Mouse (Mus musculus) liver, embryonic 16.5 days (tissue): ENCODE measurements around the gene Zfp760. TPM values are rescaled to one million over a fixed set of nuclear protein-coding genes. Genes with fewer than 3 reads are reported as not detected.
A peak's percentile ranks its signal among the peaks of the same experiment; 100 is the strongest.
"Not testable (repeated sequence)": the region's sequence is repeated elsewhere in the genome, so short reads cannot be mapped to it uniquely, and the experiment has no call there.

Experiments
- ATAC-seq: fragments of 200-750 bp; cut with Nextera tagmentation; 2 replicates; pipeline ENCODE4 v1.8.0; 2017; ENCODE audit warnings: low read depth, mild to moderate bottlenecking, moderate number of reproducible peaks, moderate library complexity
- H3K27ac ChIP-seq: fragments of 300-500 bp; sonication (generic); 2 replicates; pipeline ENCODE4 v1.5.1; 2014; ENCODE audit warnings: mild to moderate bottlenecking, low read length
- H3K27me3 ChIP-seq: fragments of 300-500 bp; sonication (generic); 2 replicates; pipeline ENCODE4 v1.6.1; 2014; ENCODE audit warnings: low read depth, low read length, mixed read lengths; ENCODE audit not compliant: control insufficient read depth, insufficient read depth
- H3K36me3 ChIP-seq: fragments of 300-500 bp; sonication (generic); 2 replicates; pipeline ENCODE4 v1.6.1; 2014; ENCODE audit warnings: mild to moderate bottlenecking; ENCODE audit not compliant: control insufficient read depth, insufficient read depth
- H3K4me1 ChIP-seq: fragments of 300-500 bp; sonication (generic); 2 replicates; pipeline ENCODE4 v1.6.1; 2014; ENCODE audit warnings: low read depth, low read length, mixed read lengths; ENCODE audit not compliant: control insufficient read depth
- H3K4me2 ChIP-seq: fragments of 300-500 bp; sonication (generic); 2 replicates; pipeline ENCODE4 v1.6.1; 2014; ENCODE audit warnings: low read depth, low read length, mixed read lengths
- H3K4me3 ChIP-seq: fragments of 300-500 bp; sonication (generic); 2 replicates; pipeline ENCODE4 v1.5.1; 2014; ENCODE audit warnings: low read depth, mild to moderate bottlenecking, low read length
- H3K9ac ChIP-seq: fragments of 300-500 bp; sonication (generic); 2 replicates; pipeline ENCODE4 v1.6.1; 2014; ENCODE audit warnings: low read depth, low read length
- H3K9me3 ChIP-seq: fragments of 300-500 bp; sonication (generic); replicated peaks from 2 replicates; pipeline ENCODE4 v1.6.1; 2016; ENCODE audit warnings: low read length; ENCODE audit not compliant: control insufficient read depth
- WGBS: fragments of 180-500 bp; shearing (Covaris S2); extraction: QIAGEN DNeasy Blood & Tissue Kit; methylation state at CpG from one replicate; pipeline ENCODE4 v1.1.7; 2014; ENCODE audit not compliant: insufficient replicate concordance; 5-methylcytosine and 5-hydroxymethylcytosine counted together
- polyA plus RNA-seq: library from polyadenylated mRNA; unstranded; fragments of >200 nt; fragmentation: Nextera tagmentation; extraction: Ambion mirVana; gene quantifications from 2 replicates; pipeline ENCODE4 v1.2.1, GENCODE M21; 2015

The Zfp760 gene
- polyA plus RNA-seq, 1 experiment from 2014 or later, result 3.4 TPM

DNA sequence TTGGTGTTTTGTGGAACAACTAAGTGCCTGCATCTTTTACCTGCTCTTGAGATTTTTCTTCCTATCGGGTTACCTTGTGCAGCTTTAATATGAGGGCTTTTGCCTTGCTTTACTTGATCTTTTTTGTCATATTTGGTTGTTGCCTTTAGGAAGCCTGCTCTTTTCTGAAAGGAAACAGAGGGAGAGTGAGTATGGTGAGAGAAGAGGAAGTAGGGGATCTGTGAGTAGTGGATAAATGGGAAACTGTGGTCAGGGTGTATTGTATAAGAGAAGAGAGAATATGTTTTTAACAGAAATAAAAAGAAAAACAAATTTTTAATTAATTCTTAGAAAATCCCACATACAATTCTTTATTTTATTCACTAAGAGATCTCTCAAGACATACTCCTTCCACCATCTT is 4.1 kb upstream of the Zfp760 start:
- Histone ChIP-seq H3K36me3 (no peaks in the 10 kb centered on the region), H3K4me3 (no peak overlapping the region), H3K27me3 (no peaks in the 10 kb centered on the region), H3K4me2 (no peak overlapping the region; the same call in 1 of the 2 replicates), H3K9ac (no peak overlapping the region), H3K9me3 (no peaks in the 10 kb centered on the region), H3K27ac (peak overlapping the region; percentile 85), H3K4me1 (peaks cover 22% of the 10 kb centered on the region)
- 25% methylated on average over 1 of the region's 1 CpGs for WGBS
- ATAC-seq, result no peak

DNA sequence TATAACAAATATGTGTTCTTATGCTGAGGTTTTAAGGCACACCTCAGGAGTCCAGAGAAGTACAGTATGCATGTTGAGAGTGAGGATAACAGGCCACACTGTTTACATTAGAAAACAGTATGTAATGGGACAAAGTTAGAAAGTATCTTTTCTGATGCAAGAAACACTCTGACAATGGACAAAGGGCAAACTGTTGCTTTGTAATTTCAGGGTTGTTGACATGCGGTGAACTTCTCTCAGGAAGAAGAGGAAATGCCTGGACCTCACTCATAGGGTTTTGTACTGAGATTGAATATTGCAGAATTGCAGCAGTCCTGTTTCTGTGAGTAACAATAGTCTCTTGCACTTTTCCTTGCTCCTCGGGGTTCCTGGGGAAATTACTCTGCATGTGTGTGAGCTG is 860 bp downstream of the Zfp760 start:
- H3K27ac ChIP-seq, result peak overlapping the region; percentile 54; the same call in 1 of the 2 replicates
- no peaks in the 10 kb centered on the region for H3K27me3 ChIP-seq
- no peaks in the 10 kb centered on the region for H3K9me3 ChIP-seq
- H3K4me1 ChIP-seq, result peaks cover 11% of the 10 kb centered on the region
- peak overlapping the region; percentile 53 for H3K9ac ChIP-seq
- ATAC-seq, result no peak
- peak overlapping the region; percentile 79 for H3K4me3 ChIP-seq
- peaks cover 5% of the 10 kb centered on the region; the same call in 1 of the 2 replicates for H3K36me3 ChIP-seq
- WGBS, result 20% methylated on average over 2 of the region's 2 CpGs
- peak overlapping the region; percentile 70 for H3K4me2 ChIP-seq

DNA sequence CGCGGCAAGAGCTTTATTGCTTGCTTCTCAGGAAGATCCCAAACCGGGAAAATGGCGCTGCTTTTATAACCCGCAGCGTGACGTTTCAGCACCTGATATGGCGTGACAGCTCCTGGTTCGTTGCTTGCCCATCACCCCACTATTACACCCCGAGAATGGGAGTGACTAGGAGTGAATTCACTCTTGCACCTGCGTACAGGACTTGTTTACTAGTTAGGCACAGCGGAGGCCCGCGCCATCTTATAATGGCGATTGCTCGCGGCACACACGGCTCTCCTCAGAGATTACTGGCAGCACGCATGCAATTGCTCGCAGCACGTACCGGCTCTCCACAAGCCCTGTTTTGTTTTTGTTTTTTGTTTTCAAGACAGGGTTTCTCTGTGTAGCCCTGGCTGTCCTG is 23.0 kb downstream of the Zfp760 start, which contains the start of gene Zfp229:
Gene Zfp229, plus strand, starts transcription at position 301 of the 400 bp plus-strand sequence.
- not testable (repeated sequence) for H3K9ac ChIP-seq, H3K4me3 ChIP-seq, H3K4me2 ChIP-seq, H3K9me3 ChIP-seq, H3K27ac ChIP-seq, H3K27me3 ChIP-seq, ATAC-seq, H3K4me1 ChIP-seq, H3K36me3 ChIP-seq
- 86% methylated on average over 9 of the region's 22 CpGs for WGBS

DNA sequence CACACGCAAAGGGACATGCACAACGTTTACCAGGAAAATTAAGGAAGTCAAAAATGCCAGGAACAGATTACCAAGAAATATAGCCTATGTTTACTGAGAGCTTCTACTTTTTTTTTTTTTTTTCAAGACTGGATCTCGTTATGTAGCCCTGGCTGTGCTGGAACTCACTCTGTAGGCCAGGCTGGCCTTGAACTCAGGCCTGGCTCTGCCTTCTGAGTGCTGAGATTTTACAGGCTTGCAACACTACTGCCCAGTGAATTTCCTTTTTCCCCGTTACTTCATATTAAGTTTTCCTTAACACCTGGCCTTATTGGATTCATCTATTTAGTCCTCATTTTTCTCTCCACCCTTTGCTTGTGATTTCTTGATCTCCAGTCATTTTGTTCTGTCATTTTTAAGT is 25.5 kb downstream of the Zfp760 start:
- peaks cover 4% of the 10 kb centered on the region for H3K4me1 ChIP-seq
- peak overlapping the region; percentile 81 for H3K9ac ChIP-seq
- no peaks in the 10 kb centered on the region for H3K36me3 ChIP-seq
- 71% methylated on average over 4 of the region's 4 CpGs for whole genome bisulfite sequencing
- H3K4me3 ChIP-seq, result peak overlapping the region; percentile 83
- no peaks in the 10 kb centered on the region for H3K27me3 ChIP-seq
- no peak for ATAC-seq
- no peaks in the 10 kb centered on the region for H3K9me3 ChIP-seq
- H3K4me2 ChIP-seq, result peak overlapping the region; percentile 86
- peak overlapping the region; percentile 82 for H3K27ac ChIP-seq

DNA sequence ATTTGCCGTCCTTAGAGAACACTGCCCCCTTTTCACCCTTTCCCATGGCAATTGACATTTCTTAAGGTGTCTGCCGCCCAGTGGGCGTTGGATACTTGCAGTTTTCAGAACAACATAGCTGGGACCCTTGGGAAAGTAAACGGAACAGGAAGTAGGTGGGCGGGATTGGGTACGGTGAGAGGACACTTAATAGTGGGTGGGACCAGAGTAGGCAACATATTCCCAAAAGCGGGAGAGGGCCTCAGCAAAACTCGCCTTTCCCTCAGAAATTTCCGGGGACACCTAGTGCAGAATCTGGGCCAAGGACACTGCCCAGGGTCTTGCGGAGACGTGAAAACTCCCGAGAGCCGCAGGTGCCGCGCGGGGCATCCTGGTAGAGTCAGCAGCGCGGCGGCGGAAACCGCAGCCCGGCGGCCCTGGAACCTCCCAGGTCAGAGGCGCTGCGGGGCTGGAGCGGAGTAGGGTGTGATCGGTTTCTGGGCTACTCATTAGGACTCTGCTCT is 26.0 kb downstream of the Zfp760 start:
- peak; percentile 97 for ATAC-seq
- no peaks in the 10 kb centered on the region for H3K36me3 ChIP-seq
- no peaks in the 10 kb centered on the region for H3K27me3 ChIP-seq
- H3K4me2 ChIP-seq, result peak overlapping the region; percentile 86
- H3K9me3 ChIP-seq, result no peaks in the 10 kb centered on the region
- H3K4me1 ChIP-seq, result peaks cover 4% of the 10 kb centered on the region
- H3K4me3 ChIP-seq, result peak overlapping the region; percentile 83
- peak overlapping the region; percentile 81 for H3K9ac ChIP-seq
- peak overlapping the region; percentile 82 for H3K27ac ChIP-seq
- 0% methylated on average over 27 of the region's 27 CpGs for WGBS

DNA sequence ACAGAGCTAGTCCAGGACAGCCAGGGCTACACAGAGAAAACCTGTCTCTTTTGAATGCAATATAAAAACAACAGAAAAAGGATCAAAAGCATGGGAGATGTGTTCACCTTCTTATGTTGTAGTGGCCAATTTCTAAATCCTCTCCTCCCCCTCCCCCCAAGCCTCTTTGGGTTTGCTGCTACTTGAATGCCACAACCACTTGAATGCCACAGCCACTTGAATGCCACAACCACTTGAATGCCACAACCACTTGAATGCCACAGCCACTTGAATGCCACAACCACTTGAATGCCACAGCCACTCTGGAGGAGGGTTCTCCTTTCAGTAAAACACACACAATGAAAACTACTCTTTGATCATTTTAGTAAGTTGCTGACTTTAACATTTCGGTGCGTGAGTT is 45.2 kb downstream of the Zfp760 start:
- H3K4me1 ChIP-seq, result no peaks in the 10 kb centered on the region
- H3K9ac ChIP-seq, result no peak overlapping the region
- no peak overlapping the region for H3K27ac ChIP-seq
- WGBS, result 69% methylated on average over 2 of the region's 2 CpGs
- H3K4me3 ChIP-seq, result no peak overlapping the region
- no peaks in the 10 kb centered on the region for H3K36me3 ChIP-seq
- no peak overlapping the region for H3K4me2 ChIP-seq
- H3K9me3 ChIP-seq, result no peaks in the 10 kb centered on the region
- H3K27me3 ChIP-seq, result peaks cover 15% of the 10 kb centered on the region
- no peak for ATAC-seq

DNA sequence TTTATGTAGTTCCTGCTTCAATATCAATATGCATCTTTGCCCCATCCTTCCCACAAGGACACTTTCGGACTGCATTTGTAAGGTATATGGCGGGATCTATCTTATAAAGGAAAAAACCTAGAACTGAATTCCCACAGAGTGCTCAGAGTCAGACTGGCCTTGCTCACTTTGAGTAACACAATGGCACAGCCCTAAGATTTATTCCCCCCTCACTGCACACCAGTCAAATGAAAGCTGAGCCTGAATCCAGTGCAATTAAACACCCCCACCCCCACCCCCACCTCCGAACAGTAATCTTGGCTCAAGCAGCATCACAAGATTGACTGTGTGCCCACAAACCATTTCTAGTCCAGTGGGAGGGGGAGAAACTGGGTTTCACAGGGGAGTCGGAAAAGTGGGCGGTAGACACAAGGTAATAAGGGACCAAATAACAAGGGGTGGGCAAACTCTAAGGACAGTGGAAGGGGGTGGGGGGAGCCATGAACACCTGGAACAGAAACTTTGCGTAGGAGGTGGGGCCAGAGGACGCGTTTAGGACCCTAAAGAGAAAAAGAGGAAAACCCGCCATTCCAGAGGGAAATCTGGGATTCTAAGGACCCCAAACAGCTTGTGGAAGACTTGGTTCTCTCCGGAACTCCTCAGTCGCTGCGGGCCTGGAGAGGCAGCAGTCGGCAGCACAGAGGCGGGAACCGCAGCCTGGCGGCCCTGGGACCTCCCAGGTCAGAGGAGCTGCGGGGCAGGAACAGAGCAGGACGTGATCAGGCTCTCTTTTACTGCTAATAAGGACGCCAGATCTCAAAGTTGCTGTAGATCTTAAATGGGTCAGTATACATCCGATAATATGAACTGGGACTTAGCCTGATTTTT is 46.0 kb downstream of the Zfp760 start:
- no peak overlapping the region for H3K9ac ChIP-seq
- H3K27ac ChIP-seq, result no peak overlapping the region
- no peaks in the 10 kb centered on the region for H3K36me3 ChIP-seq
- ATAC-seq, result no peak
- WGBS, result 14% methylated on average over 20 of the region's 20 CpGs
- H3K9me3 ChIP-seq, result no peaks in the 10 kb centered on the region
- H3K4me2 ChIP-seq, result peak overlapping the region; percentile 44
- peaks cover 15% of the 10 kb centered on the region for H3K27me3 ChIP-seq
- no peaks in the 10 kb centered on the region for H3K4me1 ChIP-seq
- H3K4me3 ChIP-seq, result peak overlapping the region; percentile 38

DNA sequence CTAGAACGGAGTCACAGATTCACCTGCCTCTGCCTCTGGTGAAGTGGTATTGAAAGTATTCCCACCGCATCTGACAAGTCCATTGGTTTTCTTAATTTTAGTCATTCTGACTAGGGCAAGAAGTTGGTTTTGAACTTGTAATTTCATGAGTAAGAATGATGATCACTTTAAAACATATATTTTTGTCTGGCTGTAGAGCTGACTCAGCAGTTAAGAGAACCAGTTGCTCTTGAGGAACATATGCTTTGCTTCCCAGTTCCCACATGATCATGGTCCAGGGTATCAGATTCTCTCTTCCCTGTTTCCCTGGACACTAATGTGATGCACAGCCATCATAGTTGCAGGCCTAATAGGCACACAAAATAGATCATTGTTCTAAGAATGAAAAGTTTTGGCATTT is 62.8 kb downstream of the Zfp760 start:
- no peaks in the 10 kb centered on the region for H3K36me3 ChIP-seq
- WGBS, result 65% methylated on average over 2 of the region's 2 CpGs
- H3K9ac ChIP-seq, result no peak overlapping the region
- no peak for ATAC-seq
- no peak overlapping the region for H3K4me2 ChIP-seq
- no peaks in the 10 kb centered on the region for H3K27me3 ChIP-seq
- no peak overlapping the region for H3K4me3 ChIP-seq
- no peaks in the 10 kb centered on the region for H3K4me1 ChIP-seq
- H3K27ac ChIP-seq, result no peak overlapping the region
- no peaks in the 10 kb centered on the region for H3K9me3 ChIP-seq
